Comparison of ENCODE assay signal across 27 mouse cellular contexts in the genomic region with DNA sequence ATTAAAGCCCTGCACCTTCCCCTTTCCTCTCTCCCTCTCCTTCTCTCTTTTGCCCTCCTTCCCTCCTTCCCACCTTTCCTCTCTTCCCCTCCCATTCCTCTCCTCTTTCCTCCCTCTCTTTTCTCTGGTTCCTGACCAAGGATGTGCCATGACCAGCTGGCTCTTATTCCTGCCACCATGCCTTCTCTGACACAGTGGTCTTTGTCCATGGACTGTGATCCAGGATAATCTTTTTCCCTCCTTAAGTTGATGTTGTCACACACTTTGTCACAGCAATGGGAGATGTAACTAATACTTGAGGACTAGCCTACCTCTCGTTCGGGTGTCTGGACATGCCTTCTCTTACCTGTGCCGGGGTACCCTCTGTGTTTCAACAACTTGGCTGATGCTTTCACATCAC.
DNase-seq lines count a peak whose midpoint lies in the region; ATAC-seq and TF ChIP-seq lines count a peak whose summit lies in the region.
"Had no signal": no experiment of that assay in that cellular context is flagged by ENCODE, and none has a peak within 500 bp of the region (broad histone marks: within the 10 kb centered on the region; RNA-seq: fewer than 3 reads in every experiment).

No protein-coding gene starts in this region.

- peak overlapping the region; percentile 58 for H3K27ac ChIP-seq in lung, embryonic 14.5 days (ENCODE audit: low read depth)
- H3K27ac ChIP-seq in midbrain, embryonic 11.5 days (ENCODE audit: low read depth, low read length) = no peak overlapping the region
- H3K27ac ChIP-seq in midbrain, postnatal 0 days (ENCODE audit: low read depth, low read length) = no peak overlapping the region
- H3K27ac ChIP-seq: embryonic facial prominence, embryonic 10.5 days; embryonic facial prominence, embryonic 13.5 days; forebrain, embryonic 12.5 days; forebrain, embryonic 15.5 days; heart, embryonic 15.5 days; hindbrain, embryonic 10.5 days; hindbrain, embryonic 14.5 days had no signal

- no peaks in the 10 kb centered on the region for H3K9me3 ChIP-seq in lung, embryonic 14.5 days (ENCODE audit: low read depth, low read length)
- no peaks in the 10 kb centered on the region for H3K9me3 ChIP-seq in midbrain, embryonic 11.5 days (ENCODE audit: control insufficient read depth, low read length)
- no peaks in the 10 kb centered on the region for H3K9me3 ChIP-seq in midbrain, postnatal 0 days (ENCODE audit: low read length)
- H3K9me3 ChIP-seq: embryonic facial prominence, embryonic 10.5 days; embryonic facial prominence, embryonic 13.5 days; forebrain, embryonic 12.5 days; forebrain, embryonic 15.5 days; heart, embryonic 12.5 days; heart, embryonic 15.5 days; hindbrain, embryonic 10.5 days had no signal

- H3K4me2 ChIP-seq in lung, embryonic 14.5 days = 0 out of 2 replicates have a peak overlapping the region, but pooled peaks have one; percentile 18
- H3K4me2 ChIP-seq in midbrain, embryonic 11.5 days = no peak overlapping the region
- H3K4me2 ChIP-seq in midbrain, postnatal 0 days (ENCODE audit: low read depth, low read length, poor library complexity, severe bottlenecking) = no peak overlapping the region
- H3K4me2 ChIP-seq: embryonic facial prominence, embryonic 13.5 days; forebrain, embryonic 12.5 days; forebrain, embryonic 15.5 days; heart, embryonic 12.5 days; heart, embryonic 15.5 days; hindbrain, embryonic 14.5 days had no signal

- WGBS in lung, embryonic 14.5 days = 52% methylated on average over 3 of the region's 3 CpGs
- 71% methylated on average over 3 of the region's 3 CpGs for WGBS in lung, adult 2 months
- 87% methylated on average over 3 of the region's 3 CpGs for WGBS in midbrain, embryonic 11.5 days
- WGBS in midbrain, postnatal 0 days = 82% methylated on average over 3 of the region's 3 CpGs

- peak; percentile 88 for ATAC-seq in lung, embryonic 14.5 days (ENCODE audit: insufficient read depth)
- ATAC-seq in midbrain, embryonic 11.5 days (ENCODE audit: low FRiP score) = no peak
- ATAC-seq in midbrain, postnatal 0 days (ENCODE audit: low FRiP score) = no peak
- ATAC-seq in activated CD4-positive, CD25-positive, alpha-beta regulatory T cell, adult 4 months = no peak
- ATAC-seq: forebrain, embryonic 15.5 days had no signal

- no peaks in the 10 kb centered on the region for H3K27me3 ChIP-seq in lung, embryonic 14.5 days (ENCODE audit: insufficient read depth, low read length)
- H3K27me3 ChIP-seq in midbrain, embryonic 11.5 days (ENCODE audit: control insufficient read depth, insufficient read depth, low read length) = no peaks in the 10 kb centered on the region
- no peaks in the 10 kb centered on the region for H3K27me3 ChIP-seq in midbrain, postnatal 0 days (ENCODE audit: insufficient read depth, low read length)
- H3K27me3 ChIP-seq: embryonic facial prominence, embryonic 13.5 days; forebrain, embryonic 12.5 days; forebrain, embryonic 15.5 days; heart, embryonic 12.5 days; heart, embryonic 15.5 days had no signal

- H3K4me3 ChIP-seq in lung, embryonic 14.5 days (ENCODE audit: low read depth, low read length) = no peak overlapping the region
- H3K4me3 ChIP-seq in lung, adult 2 months (replicated peaks; ENCODE audit: extremely low read depth, low read depth, low read length) = no peak overlapping the region
- H3K4me3 ChIP-seq in midbrain, embryonic 11.5 days (ENCODE audit: low read depth, low read length) = no peak overlapping the region
- H3K4me3 ChIP-seq in midbrain, postnatal 0 days (ENCODE audit: low read depth, low read length) = no peak overlapping the region
- H3K4me3 ChIP-seq: embryonic facial prominence, embryonic 10.5 days; embryonic facial prominence, embryonic 13.5 days; erythroblast, embryonic 14.5 days; forebrain, embryonic 12.5 days; forebrain, embryonic 15.5 days; heart, embryonic 12.5 days; heart, embryonic 15.5 days; hindbrain, embryonic 10.5 days had no signal

- no peak for TF ChIP-seq POLR2A in lung, adult 2 months (IDR thresholded peaks at IDR 0.05; ENCODE audit: borderline replicate concordance, extremely low read depth, low read depth, low read length)

- H3K9ac ChIP-seq in lung, embryonic 14.5 days = no peak overlapping the region
- no peak overlapping the region for H3K9ac ChIP-seq in midbrain, embryonic 11.5 days (ENCODE audit: low read length)
- no peak overlapping the region for H3K9ac ChIP-seq in midbrain, postnatal 0 days (replicated peaks; ENCODE audit: low read length, poor library complexity, severe bottlenecking)
- H3K9ac ChIP-seq: embryonic facial prominence, embryonic 13.5 days; forebrain, embryonic 12.5 days; forebrain, embryonic 15.5 days; heart, embryonic 12.5 days; heart, embryonic 15.5 days; hindbrain, embryonic 14.5 days had no signal

- no peak for TF ChIP-seq CTCF in lung, embryonic 14.5 days (IDR thresholded peaks at IDR 0.05; ENCODE audit: low read depth)
- no peak for TF ChIP-seq CTCF in lung, adult 2 months (IDR thresholded peaks at IDR 0.05; ENCODE audit: insufficient read depth, low read length)
- TF ChIP-seq CTCF in midbrain, postnatal 0 days (IDR thresholded peaks at IDR 0.05) = no peak

- no peaks in the 10 kb centered on the region for H3K36me3 ChIP-seq in lung, embryonic 14.5 days (ENCODE audit: insufficient read depth)
- H3K36me3 ChIP-seq in midbrain, embryonic 11.5 days (ENCODE audit: control insufficient read depth, insufficient read depth, low read length) = no peaks in the 10 kb centered on the region
- H3K36me3 ChIP-seq in midbrain, postnatal 0 days (ENCODE audit: insufficient read depth, low read length) = no peaks in the 10 kb centered on the region
- H3K36me3 ChIP-seq: embryonic facial prominence, embryonic 10.5 days; embryonic facial prominence, embryonic 13.5 days; forebrain, embryonic 12.5 days; forebrain, embryonic 15.5 days; heart, embryonic 12.5 days; heart, embryonic 15.5 days; hindbrain, embryonic 10.5 days had no signal

- DNase-seq in cerebellum, postnatal 10 days = peak; percentile 24 to 44
- DNase-seq in cerebellum, adult 11-12 months = no peak
- DNase-seq in lung, embryonic 14.5 days = peak; percentile 86
- no peak for DNase-seq in lung, adult 2 months
- peak; percentile 64 for DNase-seq in midbrain, embryonic 11.5 days (ENCODE audit: low spot score, missing footprints)
- DNase-seq in midbrain, postnatal 0 days (ENCODE audit: low spot score) = no peak
- DNase-seq in lung, postnatal 4 days = peak; percentile 49 to 73
- DNase-seq: adrenal gland, postnatal 10 days; adrenal gland, postnatal 36 days; cerebellum, adult 2 months; cerebellum, adult 9-11 months; cerebellum, postnatal 36 days; embryo, embryonic 11 days; gastrocnemius, postnatal 10 days; gastrocnemius, postnatal 36 days; heart, postnatal 10 days; heart, postnatal 36 days had no signal

- H3K4me1 ChIP-seq in lung, embryonic 14.5 days (ENCODE audit: insufficient read depth) = no peaks in the 10 kb centered on the region
- H3K4me1 ChIP-seq in lung, adult 2 months (ENCODE audit: control insufficient read depth, insufficient read depth, low read length) = peaks cover 3% of the 10 kb centered on the region; the same call in 1 of the 2 replicates
- H3K4me1 ChIP-seq in midbrain, embryonic 11.5 days (ENCODE audit: control insufficient read depth, insufficient read depth, low read length) = no peaks in the 10 kb centered on the region
- H3K4me1 ChIP-seq in midbrain, postnatal 0 days (ENCODE audit: insufficient read depth, low read length) = no peaks in the 10 kb centered on the region
- H3K4me1 ChIP-seq: embryonic facial prominence, embryonic 10.5 days; embryonic facial prominence, embryonic 13.5 days; forebrain, embryonic 12.5 days; forebrain, embryonic 15.5 days; heart, embryonic 12.5 days; heart, embryonic 15.5 days; hindbrain, embryonic 10.5 days had no signal

Comparison
In these comparisons a context has a peak if more than half of its experiments do, and no peak if none do; other contexts are left out.
1. DNase-seq: peak in cerebellum, postnatal 10 days (2 of 2), lung, embryonic 14.5 days (single experiment), midbrain, embryonic 11.5 days (single experiment) and lung, postnatal 4 days (2 of 2); none in cerebellum, adult 11-12 months (single experiment), lung, adult 2 months (single experiment) and midbrain, postnatal 0 days (single experiment).